Mouse (Mus musculus) lung, adult 10 weeks (tissue): Measurements from ENCODE around the gene Wdr5. TPM values are rescaled to one million over a fixed set of nuclear protein-coding genes. Genes with fewer than 3 reads are reported as not detected.

Source experiments
- polyA plus RNA-seq: library from polyadenylated mRNA; stranded (reverse); fragments of 350-450 nt; fragmentation: Illumina TruSeq; extraction: RNeasy Lipid Tissue Mini Kit (QIAGEN cat#74804); gene quantifications from one replicate; pipeline ENCODE4 v1.2.3, GENCODE M21; 2014; ENCODE audit warnings: low read depth, low replicate concordance; ENCODE audit not compliant: insufficient read depth

The Wdr5 gene
- polyA plus RNA-seq = 18.7 TPM

DNA sequence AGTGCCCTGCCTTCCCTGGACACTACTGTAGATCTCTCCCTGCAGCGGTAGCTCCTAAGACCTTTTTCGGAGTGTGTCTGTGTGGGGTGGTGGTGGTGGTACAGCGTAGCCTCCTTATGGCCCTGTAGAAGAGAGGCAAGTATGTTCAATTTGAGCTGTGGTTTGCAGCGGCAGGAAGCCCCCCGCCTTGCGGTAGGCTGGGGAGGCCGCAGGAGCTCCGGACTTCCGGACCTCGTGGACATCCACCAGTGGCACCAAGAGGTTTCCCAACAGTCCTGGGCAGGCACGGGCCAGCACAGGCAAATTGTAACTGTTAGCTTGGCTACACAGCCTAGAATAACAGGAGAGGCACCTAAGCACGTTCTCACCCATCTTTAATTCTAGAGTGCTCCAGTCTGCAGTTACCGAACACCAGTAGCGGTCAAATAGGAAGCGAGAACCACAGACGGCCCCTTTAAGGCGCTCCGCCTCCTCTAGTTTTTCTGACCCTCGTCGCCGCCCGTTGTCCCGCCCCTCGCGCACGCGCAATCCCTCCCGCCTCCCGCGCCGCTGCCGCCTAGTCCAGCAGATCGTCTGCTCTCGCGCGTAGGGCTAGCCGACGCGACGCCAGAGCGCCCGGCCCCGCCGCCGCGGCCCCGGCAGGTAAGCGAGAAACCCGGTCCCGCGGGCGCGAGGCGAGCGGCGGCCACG is at the start of gene Wdr5:
Gene Wdr5, plus strand, starts transcription at position 519 of the 690 bp plus-strand sequence.

DNA sequence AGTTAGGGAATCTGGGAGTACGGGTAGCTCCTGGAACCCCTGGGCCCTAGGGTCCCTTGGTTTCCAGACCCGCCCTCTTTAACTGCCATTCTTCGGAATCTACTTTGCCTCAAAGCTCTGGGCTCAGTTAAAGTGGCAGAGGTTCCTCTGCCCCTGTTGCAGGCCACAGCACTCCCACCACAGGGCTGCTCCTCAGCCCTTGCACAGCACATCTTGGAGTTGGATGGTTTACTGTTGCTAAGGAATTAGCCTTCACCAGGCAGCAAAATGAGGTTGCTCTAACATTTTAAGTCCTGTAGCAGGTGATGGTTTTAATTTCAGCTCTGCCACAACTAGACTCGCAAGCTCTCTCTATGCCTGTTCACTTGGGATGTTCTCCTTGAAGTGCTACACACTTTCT is 7.4 kb upstream of the Wdr5 start, which contains the start of gene Brd3:
Gene Brd3, minus strand, starts transcription at position 101 of the 400 bp plus-strand sequence.

Other genes starting within 250 kb of the Wdr5 start
- 12.2 TPM for gene Vav2, start 88.1 kb upstream of the Wdr5 start, polyA plus RNA-seq
- gene Brd3os, start 72.8 kb upstream of the Wdr5 start, polyA plus RNA-seq = 2.7 TPM
- gene Brd3, start 7.5 kb upstream of the Wdr5 start, polyA plus RNA-seq = 8.6 TPM
- 20.8 TPM for gene Rxra, start 161.3 kb downstream of the Wdr5 start, polyA plus RNA-seq